Mouse (Mus musculus) MEL-GATA-1-ER (cell line): ENCODE data around the gene Cacna2d3.

ENCODE experiments used
- DNase-seq: peaks from one replicate; pipeline ENCODE4 v3.0.0-alpha.2; 2012; ENCODE audit warnings: low read depth; ENCODE audit errors: extremely low read depth

The Cacna2d3 gene

GRCm38 (mm10) chr14:29164653-29165030 is 557.0 kb downstream of the Cacna2d3 start:
- DNase-seq = no peak

GRCm38 (mm10) chr14:29163998-29164652 is 557.5 kb downstream of the Cacna2d3 start:
- DNase-seq = no peak

DNA sequence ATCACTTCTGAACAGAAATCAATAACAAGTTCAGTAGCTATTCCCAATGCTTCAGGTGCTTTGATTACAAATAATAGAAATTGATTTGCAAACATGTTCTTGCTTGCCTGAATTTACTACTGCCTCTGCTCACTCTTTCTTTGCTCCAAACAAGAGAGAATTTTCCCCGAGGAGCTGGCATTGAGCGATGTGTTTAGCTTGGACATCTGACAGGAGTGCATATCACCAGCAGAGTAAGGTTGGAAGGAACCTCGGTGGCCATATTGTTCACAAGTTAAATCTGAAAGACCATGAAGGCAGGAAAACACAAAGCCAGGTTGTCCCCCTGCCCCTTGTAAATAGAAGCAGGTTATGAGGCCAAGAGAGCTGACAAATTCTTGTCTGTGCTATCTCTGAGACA is 561.9 kb downstream of the Cacna2d3 start:
- no peak for DNase-seq

GRCm38 (mm10) chr14:29157096-29157495 is 564.6 kb downstream of the Cacna2d3 start:
- DNase-seq = no peak

- DNase-seq = no peak
Observed at GRCm38 (mm10) chr14:29144184-29144583, 577.5 kb downstream of the Cacna2d3 start.

- DNase-seq = no peak
Observed at GRCm38 (mm10) chr14:29137614-29138013, 584.0 kb downstream of the Cacna2d3 start.

DNA sequence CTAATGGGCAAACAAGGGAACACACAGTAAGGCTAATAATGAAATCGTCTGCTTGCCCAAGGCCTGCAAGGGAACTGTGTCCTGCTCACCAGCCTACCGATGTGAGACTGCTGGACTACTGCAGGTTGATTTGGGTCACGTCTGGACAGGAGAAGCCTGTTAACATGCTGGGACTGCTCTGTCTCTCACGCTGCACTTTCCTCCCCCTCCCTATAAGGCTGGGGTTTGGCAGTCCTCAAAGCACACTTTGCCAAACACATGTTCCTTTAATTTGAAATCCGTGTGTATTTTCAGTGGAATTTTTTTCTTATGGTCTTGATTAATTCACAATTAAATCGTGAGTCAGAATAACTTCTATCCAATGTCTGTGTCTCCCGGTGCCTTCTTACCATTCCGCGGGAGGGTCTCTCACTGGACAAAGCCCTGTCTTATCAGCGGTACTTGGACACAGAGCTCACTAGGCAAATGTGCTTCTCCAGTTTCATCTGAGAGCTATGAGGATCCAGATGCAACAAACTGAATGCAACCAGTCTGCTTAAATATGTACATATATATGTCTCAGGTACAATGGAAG is 584.6 kb downstream of the Cacna2d3 start:
- DNase-seq = no peak

DNA sequence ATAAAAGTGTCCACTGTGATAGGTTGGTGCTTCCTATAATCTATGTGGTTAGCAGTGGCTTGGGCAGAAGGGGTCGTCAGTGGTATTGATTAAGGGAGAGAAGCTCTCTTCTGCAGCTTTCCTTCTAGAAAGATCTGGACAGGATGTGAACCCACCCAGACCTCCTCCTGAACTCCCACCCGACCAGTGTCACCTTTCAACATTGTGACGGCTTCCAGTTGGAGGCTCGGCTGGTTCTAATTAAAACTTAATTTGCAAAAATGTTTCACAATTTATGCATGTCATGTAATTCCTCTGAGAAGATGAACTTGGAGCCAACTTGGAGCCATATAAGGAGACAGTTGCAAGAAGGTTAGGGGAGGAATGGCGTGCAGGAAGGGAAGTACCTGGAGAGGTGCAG is 586.8 kb downstream of the Cacna2d3 start:
- DNase-seq = no peak

GRCm38 (mm10) chr14:29130511-29130910 is 591.2 kb downstream of the Cacna2d3 start:
- no peak for DNase-seq

DNA sequence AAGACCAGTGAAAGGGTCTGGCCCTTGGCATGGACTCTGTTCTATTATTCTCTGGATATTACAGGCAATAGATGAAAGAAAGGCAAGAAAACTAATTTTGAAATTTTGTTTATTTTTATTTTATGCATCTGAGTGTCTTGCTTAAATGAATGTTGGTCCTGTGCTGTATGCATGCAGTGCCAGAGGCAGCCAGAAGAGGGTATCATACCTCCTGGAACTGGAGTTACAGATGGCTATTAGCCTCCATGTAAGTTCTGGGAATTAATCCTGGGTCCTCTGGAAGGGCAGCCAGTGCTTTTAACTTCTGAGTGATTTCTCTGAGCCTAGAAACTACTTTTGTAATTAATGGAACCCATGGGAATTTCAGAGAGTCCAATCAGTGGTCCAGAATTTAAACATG is 597.8 kb downstream of the Cacna2d3 start:
- no peak for DNase-seq

GRCm38 (mm10) chr14:29122749-29123148 is 598.9 kb downstream of the Cacna2d3 start:
- DNase-seq = no peak

GRCm38 (mm10) chr14:29113852-29114450 is 607.7 kb downstream of the Cacna2d3 start:
- DNase-seq = no peak

DNA sequence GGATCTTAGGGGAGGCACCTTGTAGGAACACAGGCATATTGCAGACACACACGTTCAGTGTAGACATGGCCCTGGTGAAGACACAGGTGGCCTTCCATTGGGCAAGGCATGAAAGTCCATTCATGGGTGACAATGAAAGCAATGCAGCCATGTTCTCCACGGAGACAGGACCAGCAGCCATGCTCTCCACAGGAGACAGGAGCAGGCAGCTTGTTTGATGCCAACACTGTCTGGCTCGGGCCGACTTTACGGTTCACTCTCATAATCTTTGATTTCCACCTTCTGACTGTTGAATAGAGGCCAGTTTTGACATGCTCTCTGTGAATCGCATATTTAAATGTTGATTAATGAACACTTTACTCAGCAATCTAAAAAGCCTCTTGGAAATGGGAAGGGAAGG is 610.0 kb downstream of the Cacna2d3 start:
- no peak for DNase-seq

DNA sequence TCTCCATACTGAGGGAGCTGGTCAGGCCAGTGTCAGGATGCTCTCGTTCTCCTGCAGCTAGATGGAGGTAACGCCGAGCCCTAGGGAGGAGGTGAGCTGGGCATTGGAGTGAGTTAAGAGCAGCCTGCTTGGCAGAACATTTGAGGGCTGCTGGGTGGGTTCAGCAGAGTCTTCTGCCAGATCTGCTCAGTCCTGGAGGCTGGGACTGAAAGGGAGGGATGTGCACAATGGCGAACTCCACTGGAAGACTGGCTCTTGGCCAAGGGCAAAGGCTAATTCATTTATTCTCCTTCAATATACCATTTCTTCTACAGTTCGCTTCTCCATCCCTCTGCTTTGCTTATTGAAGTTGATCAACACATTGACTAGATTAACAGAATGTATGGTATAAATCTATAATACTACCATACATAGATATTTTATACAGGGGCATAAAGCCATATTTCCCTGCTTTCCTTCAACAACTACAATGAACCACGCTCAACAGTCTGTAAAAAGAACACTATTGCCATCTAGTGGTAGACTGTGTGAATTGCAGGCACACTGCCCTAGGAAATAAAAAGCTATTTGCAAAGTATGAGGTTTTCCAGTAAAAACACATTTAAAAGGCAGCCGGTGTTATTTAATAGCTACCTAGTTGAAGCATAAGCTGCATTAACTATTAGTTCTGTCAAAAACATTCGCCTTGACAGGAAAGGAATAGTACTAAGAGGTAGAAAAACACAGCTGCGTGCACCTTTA is 611.1 kb downstream of the Cacna2d3 start:
- peak; percentile 1 for DNase-seq

DNA sequence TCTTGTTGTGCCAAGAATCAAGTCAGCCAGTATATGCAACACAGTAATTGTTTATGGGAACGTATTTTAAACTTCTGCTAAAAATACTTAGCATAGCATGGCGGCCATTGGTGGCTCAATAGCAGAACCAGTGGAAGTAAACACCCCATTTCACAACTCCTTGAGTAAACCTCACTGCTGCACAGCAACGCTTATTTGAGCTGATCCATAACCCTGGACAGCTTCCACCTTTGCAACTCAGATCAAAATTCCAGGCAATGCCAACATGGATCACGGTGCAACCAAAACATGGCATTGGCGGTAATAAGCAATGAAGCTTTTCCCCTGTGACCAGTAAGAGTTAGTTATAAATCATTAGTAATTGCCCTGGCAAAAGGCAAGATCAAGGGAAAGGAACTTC is 614.2 kb downstream of the Cacna2d3 start:
- no peak for DNase-seq

- DNase-seq = no peak
Observed at GRCm38 (mm10) chr14:29097776-29098175, 623.9 kb downstream of the Cacna2d3 start.

- DNase-seq = no peak
Observed at GRCm38 (mm10) chr14:29095431-29095830, 626.2 kb downstream of the Cacna2d3 start.

GRCm38 (mm10) chr14:29090074-29090473 is 631.6 kb downstream of the Cacna2d3 start:
- no peak for DNase-seq

GRCm38 (mm10) chr14:29086528-29086927 is 635.1 kb downstream of the Cacna2d3 start:
- no peak for DNase-seq

- no peak for DNase-seq
Observed at GRCm38 (mm10) chr14:29085493-29086159, 636.0 kb downstream of the Cacna2d3 start.

DNA sequence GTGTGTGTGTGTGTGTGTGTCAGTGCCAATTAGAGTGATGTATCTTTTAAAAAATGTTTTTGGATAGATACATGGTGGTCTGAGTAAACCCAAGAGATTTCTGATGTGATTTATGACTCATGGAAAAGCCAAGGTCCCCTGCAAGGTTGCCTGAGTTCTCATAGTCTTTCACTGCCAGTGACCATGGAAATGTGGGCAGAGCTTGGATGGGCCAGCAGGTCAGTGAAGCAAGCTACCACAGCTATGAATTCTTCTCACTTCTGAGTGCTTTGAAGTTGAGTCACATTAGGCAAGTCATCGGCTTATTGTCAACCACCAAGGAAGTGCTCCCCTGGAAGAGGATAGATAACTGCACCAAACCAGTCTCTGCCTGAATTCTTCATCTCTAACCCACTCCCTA is 639.5 kb downstream of the Cacna2d3 start:
- DNase-seq = no peak

GRCm38 (mm10) chr14:29080630-29081029 is 641.0 kb downstream of the Cacna2d3 start:
- no peak for DNase-seq
